Mouse (Mus musculus) hindbrain, embryonic 14.5 days (tissue): Measurements from ENCODE around the gene Wdr5. TPM values are rescaled to one million over a fixed set of nuclear protein-coding genes. Genes with fewer than 3 reads are reported as not detected.
A peak's percentile ranks its signal among the peaks of the same experiment; 100 is the strongest.

ENCODE experiments used
- ATAC-seq: fragments of 200-750 bp; cut with Nextera tagmentation; 2 replicates; pipeline ENCODE4 v1.8.0; 2017; ENCODE audit warnings: moderate number of reproducible peaks, mild to moderate bottlenecking, moderate TSS enrichment, moderate library complexity; ENCODE audit not compliant: low FRiP score
- DNase-seq: peaks from one replicate; pipeline ENCODE4 v3.0.0-alpha.2; 2015; ENCODE audit warnings: low spot score
- H3K27ac ChIP-seq: fragments of 300-500 bp; sonication (generic); 2 replicates; pipeline ENCODE4 v1.5.1; 2014; ENCODE audit warnings: mild to moderate bottlenecking, moderate library complexity
- H3K27me3 ChIP-seq: fragments of 300-500 bp; sonication (generic); 2 replicates; pipeline ENCODE4 v1.6.1; 2014; ENCODE audit warnings: mild to moderate bottlenecking, low read length, mixed read lengths; ENCODE audit not compliant: control insufficient read depth, insufficient read depth
- H3K36me3 ChIP-seq: fragments of 300-500 bp; sonication (generic); replicated peaks from 2 replicates; pipeline ENCODE4 v1.6.1; 2014; ENCODE audit not compliant: control insufficient read depth, insufficient read depth
- H3K4me1 ChIP-seq: fragments of 300-500 bp; sonication (generic); replicated peaks from 2 replicates; pipeline ENCODE4 v1.6.1; 2014; ENCODE audit warnings: antibody characterized with exemption, low read length, mixed read lengths; ENCODE audit not compliant: control insufficient read depth, insufficient read depth
- H3K4me2 ChIP-seq: fragments of 300-500 bp; sonication (generic); replicated peaks from 2 replicates; pipeline ENCODE4 v1.6.1; 2014; ENCODE audit warnings: mild to moderate bottlenecking, moderate library complexity
- H3K4me3 ChIP-seq: fragments of 300-500 bp; sonication (generic); replicated peaks from 2 replicates; pipeline ENCODE4 v1.5.1; 2014; ENCODE audit warnings: mild to moderate bottlenecking, low read length
- H3K9ac ChIP-seq: fragments of 300-500 bp; sonication (generic); 2 replicates; pipeline ENCODE4 v1.6.1; 2014
- H3K9me3 ChIP-seq: fragments of 300-500 bp; sonication (generic); 2 replicates; pipeline ENCODE4 v1.6.1; 2016; ENCODE audit warnings: low read length; ENCODE audit not compliant: control insufficient read depth
- WGBS: fragments of 180-500 bp; shearing (Covaris S2); extraction: QIAGEN DNeasy Blood & Tissue Kit; methylation state at CpG from one replicate; pipeline ENCODE4 v1.1.7; 2014; 5-methylcytosine and 5-hydroxymethylcytosine counted together
- polyA plus RNA-seq: library from polyadenylated mRNA; unstranded; fragments of >200 nt; fragmentation: Nextera tagmentation; extraction: Ambion mirVana; gene quantifications from 2 replicates; pipeline ENCODE4 v1.2.1, GENCODE M21; 2014

Wdr5 gene
- polyA plus RNA-seq, 1 experiment from 2014 or later: 39.1 TPM

GRCm38 (mm10) chr2:27573628-27573966 lies 58.6 kb downstream of the Wdr5 start:
- DNase-seq (no peak), ATAC-seq (no peak)
- no peaks in the 10 kb centered on the region for H3K9me3 ChIP-seq
- no peaks in the 10 kb centered on the region for H3K36me3 ChIP-seq
- no peak overlapping the region for H3K9ac ChIP-seq
- H3K27me3 ChIP-seq: peaks cover 10% of the 10 kb centered on the region
- no peak overlapping the region for H3K4me3 ChIP-seq
- peak overlapping the region; percentile 83 for H3K27ac ChIP-seq
- peaks cover 26% of the 10 kb centered on the region for H3K4me1 ChIP-seq
- peak overlapping the region; percentile 37 for H3K4me2 ChIP-seq
- 78% methylated on average over 8 of the region's 8 CpGs for WGBS

GRCm38 (mm10) chr2:27576416-27576815 lies 61.5 kb downstream of the Wdr5 start:
- no peaks in the 10 kb centered on the region for H3K36me3 ChIP-seq
- no peaks in the 10 kb centered on the region; the same call in 1 of the 2 replicates for H3K27me3 ChIP-seq
- H3K4me3 ChIP-seq: no peak overlapping the region
- 85% methylated on average over 4 of the region's 4 CpGs for WGBS
- H3K4me1 ChIP-seq: peaks cover 26% of the 10 kb centered on the region
- no peaks in the 10 kb centered on the region for H3K9me3 ChIP-seq
- no peak overlapping the region for H3K4me2 ChIP-seq
- no peak for ATAC-seq
- no peak overlapping the region for H3K9ac ChIP-seq
- H3K27ac ChIP-seq: no peak overlapping the region
- no peak for DNase-seq

- Histone ChIP-seq H3K36me3 (no peaks in the 10 kb centered on the region), H3K4me3 (no peak overlapping the region), H3K9me3 (no peaks in the 10 kb centered on the region), H3K4me2 (no peak overlapping the region), H3K27ac (no peak overlapping the region), H3K4me1 (peaks cover 5% of the 10 kb centered on the region), H3K9ac (no peak overlapping the region), H3K27me3 (no peaks in the 10 kb centered on the region; the same call in 1 of the 2 replicates)
- WGBS: 92% methylated on average over 4 of the region's 4 CpGs
- DNase-seq: no peak
- no peak for ATAC-seq
Measured at GRCm38 (mm10) chr2:27578552-27578951, 63.6 kb downstream of the Wdr5 start.

- H3K27ac ChIP-seq: no peak overlapping the region
- H3K27me3 ChIP-seq: no peaks in the 10 kb centered on the region
- ATAC-seq: no peak
Measured at GRCm38 (mm10) chr2:27582112-27582511, 67.2 kb downstream of the Wdr5 start.

GRCm38 (mm10) chr2:27583019-27583418 lies 68.1 kb downstream of the Wdr5 start:
- Histone ChIP-seq H3K4me1 (no peaks in the 10 kb centered on the region), H3K36me3 (no peaks in the 10 kb centered on the region), H3K27me3 (no peaks in the 10 kb centered on the region), H3K9ac (no peak overlapping the region), H3K4me2 (no peak overlapping the region), H3K4me3 (no peak overlapping the region), H3K27ac (no peak overlapping the region), H3K9me3 (no peaks in the 10 kb centered on the region)
- no peak for DNase-seq
- WGBS: 93% methylated on average over 2 of the region's 2 CpGs
- no peak for ATAC-seq

More at GRCm38 (mm10) chr2:27582112-27582511, 67.2 kb downstream of the Wdr5 start:
- no peaks in the 10 kb centered on the region for H3K9me3 ChIP-seq
- H3K36me3 ChIP-seq: no peaks in the 10 kb centered on the region
- no peaks in the 10 kb centered on the region for H3K4me1 ChIP-seq
- 64% methylated on average over 11 of the region's 11 CpGs for WGBS
- no peak overlapping the region for H3K4me2 ChIP-seq
- H3K4me3 ChIP-seq: no peak overlapping the region
- no peak overlapping the region for H3K9ac ChIP-seq
- no peak for DNase-seq

GRCm38 (mm10) chr2:27584546-27584945 lies 69.6 kb downstream of the Wdr5 start:
- Histone ChIP-seq H3K36me3 (no peaks in the 10 kb centered on the region), H3K27ac (no peak overlapping the region), H3K4me2 (no peak overlapping the region), H3K4me1 (no peaks in the 10 kb centered on the region), H3K9me3 (no peaks in the 10 kb centered on the region), H3K4me3 (no peak overlapping the region), H3K27me3 (no peaks in the 10 kb centered on the region), H3K9ac (no peak overlapping the region)
- ATAC-seq (no peak), DNase-seq (no peak)
- 91% methylated on average over 13 of the region's 13 CpGs for WGBS

Other genes starting within 250 kb of the Wdr5 start
- 15.0 and 16.0 TPM in 2 replicates for gene Vav2, start 88.1 kb upstream of the Wdr5 start, polyA plus RNA-seq
- gene Brd3os, start 72.8 kb upstream of the Wdr5 start, polyA plus RNA-seq: 43.8 and 45.9 TPM in 2 replicates
- gene Brd3, start 7.5 kb upstream of the Wdr5 start, polyA plus RNA-seq: 132 and 134 TPM in 2 replicates
- 2.4 and 2.7 TPM in 2 replicates for gene Rxra, start 161.3 kb downstream of the Wdr5 start, polyA plus RNA-seq